Mouse (Mus musculus) liver, adult 2 months (tissue): ENCODE results near the gene Pik3ip1. TPM values are rescaled to one million over a fixed set of nuclear protein-coding genes. Genes with fewer than 3 reads are reported as not detected.

Source experiments
- DNase-seq: peaks from one replicate; pipeline ENCODE4 v3.0.0-alpha.2; 2011; ENCODE audit warnings: low read depth, low spot score; ENCODE audit errors: extremely low read depth
- H3K27ac ChIP-seq: fragments of 200-500 bp; replicated peaks from 2 replicates; pipeline ENCODE4 v1.5.1; 2012; ENCODE audit warnings: low read depth, mild to moderate bottlenecking, control low read depth, inconsistent platforms, low read length; ENCODE audit not compliant: insufficient read depth
- H3K27me3 ChIP-seq: fragments of 200-500 bp; 2 replicates; pipeline ENCODE4 v1.6.1; 2012; ENCODE audit warnings: mild to moderate bottlenecking, moderate library complexity, low read length, inconsistent platforms; ENCODE audit not compliant: control insufficient read depth, insufficient read depth
- H3K36me3 ChIP-seq: fragments of 200-500 bp; 2 replicates; pipeline ENCODE4 v1.6.1; 2012; ENCODE audit warnings: low read length, inconsistent platforms; ENCODE audit not compliant: control insufficient read depth, insufficient read depth
- H3K4me1 ChIP-seq: fragments of 200-500 bp; 2 replicates; pipeline ENCODE4 v1.6.1; 2011; ENCODE audit warnings: low read length; ENCODE audit not compliant: control insufficient read depth, insufficient read depth
- H3K4me3 ChIP-seq: fragments of 200-500 bp; 2 replicates; pipeline ENCODE4 v1.5.1; 2011; ENCODE audit warnings: low read depth, mild to moderate bottlenecking, control low read depth, low read length, moderate library complexity; ENCODE audit not compliant: insufficient read depth
- H3K79me2 ChIP-seq: fragments of 200-500 bp; 2 replicates; pipeline ENCODE4 v1.6.1; 2012; ENCODE audit warnings: inconsistent platforms, mild to moderate bottlenecking, low read length, moderate library complexity; ENCODE audit not compliant: control insufficient read depth, insufficient read depth
- H3K9ac ChIP-seq: fragments of 200-500 bp; 2 replicates; pipeline ENCODE4 v1.6.1; 2012; ENCODE audit warnings: low read depth, mild to moderate bottlenecking, control low read depth, inconsistent platforms, low read length
- CTCF ChIP-seq: fragments of 200-500 bp; IDR thresholded peaks from 2 replicates; pipeline ENCODE4 v1.5.1; 2011; ENCODE audit warnings: low read depth, low read length, control low read depth
- POLR2A ChIP-seq: fragments of 200-500 bp; IDR thresholded peaks from 2 replicates; pipeline ENCODE4 v1.6.1; 2011; ENCODE audit warnings: low read length, control low read depth; ENCODE audit not compliant: insufficient read depth; ENCODE audit errors: extremely low read depth
- WGBS: fragments of 180-500 bp; shearing (Covaris S2); methylation state at CpG from one replicate; pipeline ENCODE4 v1.1.7; 2018; 5-methylcytosine and 5-hydroxymethylcytosine counted together
- polyA plus RNA-seq: library from polyadenylated mRNA; depleted of rRNA; stranded (reverse); fragments of >200 nt; gene quantifications from 2 replicates; pipeline ENCODE4 v1.2.3, GENCODE M21; 2012
- total RNA-seq: library from RNA; depleted of rRNA; stranded (reverse); fragments of >200 nt; gene quantifications from 2 replicates; pipeline ENCODE4 v1.2.3, GENCODE M21; 2014

Pik3ip1 gene
- total and polyA plus RNA-seq, 2 experiments = 0.59 to 0.83 TPM

- Histone ChIP-seq H3K27ac (no peak overlapping the region), H3K27me3 (no peaks in the 10 kb centered on the region), H3K4me3 (no peak overlapping the region), H3K9ac (no peak overlapping the region), H3K4me1 (no peaks in the 10 kb centered on the region), H3K79me2 (no peaks in the 10 kb centered on the region), H3K36me3 (no peaks in the 10 kb centered on the region)
- 89% methylated on average over 7 of the region's 7 CpGs for WGBS
- no peak for TF ChIP-seq POLR2A
- TF ChIP-seq CTCF = no peak
- no peak for DNase-seq
Measured at GRCm38 (mm10) chr11:3346351-3346750, 16.1 kb downstream of the Pik3ip1 start.

- peak; percentile 60 for DNase-seq
- H3K4me3 ChIP-seq = no peak overlapping the region
- no peaks in the 10 kb centered on the region for H3K79me2 ChIP-seq
- H3K36me3 ChIP-seq = peaks cover 2% of the 10 kb centered on the region; the same call in 1 of the 2 replicates
- WGBS = 71% methylated on average over 12 of the region's 12 CpGs
- TF ChIP-seq POLR2A (no peak), CTCF (peak; percentile 82)
- H3K27me3 ChIP-seq = no peaks in the 10 kb centered on the region
- H3K9ac ChIP-seq = no peak overlapping the region
- H3K27ac ChIP-seq = no peak overlapping the region
- H3K4me1 ChIP-seq = no peaks in the 10 kb centered on the region
Measured at GRCm38 (mm10) chr11:3347091-3347834, 17.1 kb downstream of the Pik3ip1 start.

GRCm38 (mm10) chr11:3347835-3348195, 17.6 kb downstream of the Pik3ip1 start:
- no peaks in the 10 kb centered on the region for H3K79me2 ChIP-seq
- H3K27me3 ChIP-seq = no peaks in the 10 kb centered on the region
- DNase-seq = no peak
- no peak overlapping the region for H3K9ac ChIP-seq
- H3K4me1 ChIP-seq = no peaks in the 10 kb centered on the region
- TF ChIP-seq POLR2A = no peak
- no peak for TF ChIP-seq CTCF
- H3K4me3 ChIP-seq = no peak overlapping the region
- H3K27ac ChIP-seq = no peak overlapping the region
- peaks cover 2% of the 10 kb centered on the region; the same call in 1 of the 2 replicates for H3K36me3 ChIP-seq

- Histone ChIP-seq H3K9ac (no peak overlapping the region), H3K27ac (no peak overlapping the region)
- no peak for DNase-seq
Measured at GRCm38 (mm10) chr11:3348576-3349342, 18.6 kb downstream of the Pik3ip1 start.

GRCm38 (mm10) chr11:3349343-3349695, 19.1 kb downstream of the Pik3ip1 start:
- H3K9ac ChIP-seq = no peak overlapping the region
- H3K27me3 ChIP-seq = no peaks in the 10 kb centered on the region
- no peak overlapping the region for H3K4me3 ChIP-seq
- H3K27ac ChIP-seq = no peak overlapping the region
- DNase-seq = no peak
- peaks cover 2% of the 10 kb centered on the region; the same call in 1 of the 2 replicates for H3K36me3 ChIP-seq
- TF ChIP-seq CTCF (no peak), POLR2A (no peak)
- 87% methylated on average over 4 of the region's 4 CpGs for WGBS
- H3K4me1 ChIP-seq = no peaks in the 10 kb centered on the region
- H3K79me2 ChIP-seq = no peaks in the 10 kb centered on the region

More at GRCm38 (mm10) chr11:3348576-3349342, 18.6 kb downstream of the Pik3ip1 start:
- H3K36me3 ChIP-seq = peaks cover 2% of the 10 kb centered on the region; the same call in 1 of the 2 replicates
- H3K79me2 ChIP-seq = no peaks in the 10 kb centered on the region
- no peak overlapping the region for H3K4me3 ChIP-seq
- no peaks in the 10 kb centered on the region for H3K27me3 ChIP-seq
- TF ChIP-seq POLR2A = no peak
- TF ChIP-seq CTCF = no peak
- H3K4me1 ChIP-seq = no peaks in the 10 kb centered on the region
- 82% methylated on average over 6 of the region's 6 CpGs for WGBS
